Mouse (Mus musculus): ENCODE results near the gene Rabggta.

Rabggta gene

GRCm38 (mm10) chr14:55701131-55701530 lies 20.9 kb downstream of the Rabggta start:
- in situ Hi-C loops (cut with MboI, MseI): loop anchor here (25.0 kb wide), 1 partner anchor 861 kb away; no protein-coding TSS in a partner anchor

GRCm38 (mm10) chr14:55697226-55697625 lies 24.8 kb downstream of the Rabggta start:
- in situ Hi-C loops (cut with MboI, MseI): no loop called here

GRCm38 (mm10) chr14:55689433-55689832 lies 32.6 kb downstream of the Rabggta start:
- in situ Hi-C loops (cut with MboI, MseI): no loop called here

GRCm38 (mm10) chr14:55682118-55682493 lies 40.0 kb downstream of the Rabggta start:
- in situ Hi-C loops (cut with MboI, MseI): loop anchor here (5.0 kb wide), 1 partner anchor 60 kb away; no protein-coding TSS in a partner anchor

GRCm38 (mm10) chr14:55681160-55682117 lies 40.6 kb downstream of the Rabggta start, which contains the start of gene Tinf2:
Gene Tinf2, minus strand, starts transcription at chr14:55681820.
- in situ Hi-C loops (cut with MboI, MseI): loop anchor here (5.0 kb wide), 1 partner anchor 61 kb away; no protein-coding TSS in a partner anchor

GRCm38 (mm10) chr14:55677615-55678014 lies 44.4 kb downstream of the Rabggta start:
- in situ Hi-C loops (cut with MboI, MseI): no loop called here

GRCm38 (mm10) chr14:55672741-55673060 lies 49.4 kb downstream of the Rabggta start:
- in situ Hi-C loops (cut with MboI, MseI): no loop called here

GRCm38 (mm10) chr14:55671833-55672740 lies 50.0 kb downstream of the Rabggta start, which contains the start of the genes Gmpr2 and Nedd8:
Gene Gmpr2, plus strand, starts transcription at chr14:55671941.
Gene Nedd8, minus strand, starts transcription at chr14:55672124.
- in situ Hi-C loops (cut with MboI, MseI): no loop called here

GRCm38 (mm10) chr14:55671486-55671832 lies 50.6 kb downstream of the Rabggta start:
- in situ Hi-C loops (cut with MboI, MseI): no loop called here

Measured in T-helper 1 cell (primary cell).